Mouse (Mus musculus) MEL (cell line): ENCODE results near the gene Zfp473.

ENCODE experiments used
- MAFK ChIP-seq: IDR thresholded peaks from 2 replicates; pipeline ENCODE4 v1.6.1; 2011; ENCODE audit warnings: low read depth, mild to moderate bottlenecking, low read length, improper control_type of control experiment, borderline replicate concordance
- POLR2A ChIP-seq, 2 experiments: IDR thresholded peaks; 2 replicates each; pipeline ENCODE4 v1.6.1; 2011 to 2012; ENCODE audit warnings: low read length in 2 of 2, mild to moderate bottlenecking in 2 of 2, control low read depth in 1 of 2, improper control_type of control experiment in 1 of 2, low read depth in 1 of 2, moderate library complexity in 1 of 2; ENCODE audit not compliant: control insufficient read depth in 1 of 2, insufficient read depth in 1 of 2, poor library complexity in 1 of 2
- TAL1 ChIP-seq: IDR thresholded peaks from 2 replicates; pipeline ENCODE4 v1.6.1; 2012; ENCODE audit warnings: mild to moderate bottlenecking, inconsistent platforms, low read length, moderate library complexity, mixed read lengths

- TF ChIP-seq MAFK (no peak), TAL1 (no peak), POLR2A (IDR thresholded peaks at IDR 0.05; ENCODE audit: control insufficient read depth in 1 of 2, insufficient read depth in 1 of 2, low read depth in 1 of 2, low read length in 2 of 2, poor library complexity in 1 of 2) (no peak)
Measured at GRCm38 (mm10) chr7:44706322-44706721, 44.5 kb downstream of the Zfp473 start.
